Mouse (Mus musculus): Measurements from ENCODE around the gene Rbm4.

DNA sequence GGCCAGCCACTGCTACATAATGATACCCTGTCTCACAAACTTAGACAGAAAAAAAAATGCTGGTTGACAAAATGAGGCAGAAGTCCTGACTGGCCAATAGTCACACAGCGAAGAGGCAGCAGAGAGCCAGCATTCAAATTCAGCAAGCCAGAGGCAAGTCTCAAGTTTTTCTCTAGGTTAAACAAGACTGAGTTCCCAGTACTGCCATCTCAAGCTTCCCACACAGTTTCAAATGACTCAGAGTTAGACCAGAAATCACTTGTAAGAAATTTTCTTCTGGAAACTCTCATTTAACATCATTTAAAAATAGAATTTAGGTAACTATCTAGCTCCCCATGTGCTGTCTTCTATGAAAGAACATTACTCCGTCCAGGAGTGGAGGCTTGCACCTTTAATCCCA is 4.1 kb upstream of the Rbm4 start:
- TF ChIP-seq CTCF (IDR thresholded peaks at IDR 0.05; ENCODE audit: control insufficient read depth, insufficient read depth, insufficient read length) (no peak), MAX (IDR thresholded peaks at IDR 0.05) (no peak), MYOD1 (IDR thresholded peaks at IDR 0.05; ENCODE audit: control insufficient read depth, insufficient read length, low read depth) (no peak), CEBPB (IDR thresholded peaks at IDR 0.05; ENCODE audit: low read depth) (no peak), USF1 (IDR thresholded peaks at IDR 0.05; ENCODE audit: low read depth) (no peak), MYOG (IDR thresholded peaks at IDR 0.05; ENCODE audit: control insufficient read depth, extremely low read depth, insufficient read length) (no peak)

All from C2C12 (cell line).